Mouse (Mus musculus) kidney, postnatal 10 days (tissue): ENCODE results near the gene Cdc42ep2.

Experiments used
- DNase-seq: peaks from one replicate; pipeline ENCODE4 v3.0.0; 2021; ENCODE audit warnings: mixed read lengths

The Cdc42ep2 gene

DNA sequence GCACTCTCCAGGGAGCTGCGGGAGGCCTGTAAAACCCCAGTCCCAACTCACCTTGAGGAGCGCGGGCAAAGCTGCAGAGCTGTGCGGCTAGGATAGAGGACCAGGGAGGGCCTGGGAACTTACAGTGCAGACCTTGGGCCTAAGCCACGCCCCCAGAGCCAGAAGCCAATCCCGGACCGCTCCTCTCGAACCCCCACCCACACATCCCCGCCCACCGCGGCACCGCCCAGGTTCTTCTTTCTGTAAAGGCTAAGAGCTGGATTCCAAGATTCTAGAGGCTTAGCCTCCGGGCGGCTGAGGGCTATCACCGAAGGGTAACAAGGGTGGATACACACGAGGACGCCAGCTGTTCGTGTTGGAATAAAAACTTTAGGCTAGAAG, at the start of gene Cdc42ep2:
Gene Cdc42ep2 (minus strand): TSS at position 104 of the 381 bp plus-strand sequence.
- peak; percentile 99 for DNase-seq

DNA sequence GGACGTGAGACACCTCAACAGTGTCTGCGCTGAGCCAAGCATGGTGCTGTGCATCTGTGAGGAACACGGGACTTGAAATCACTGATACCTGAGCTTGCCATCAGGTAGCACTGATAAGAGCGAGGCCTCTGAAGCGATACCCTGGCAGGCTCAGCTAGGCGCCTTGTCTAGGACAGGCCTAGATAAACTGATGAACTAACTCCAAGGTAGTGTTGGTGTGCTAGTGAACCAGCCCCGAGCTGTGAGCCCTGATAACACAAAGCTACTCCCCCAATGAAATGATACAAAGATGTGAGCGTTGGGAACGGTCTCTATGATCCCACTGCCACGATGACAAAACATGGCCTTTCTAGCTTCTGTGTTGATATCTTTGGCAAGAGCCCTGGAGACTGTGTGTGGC, 43.0 kb upstream of the Cdc42ep2 start:
- DNase-seq: no peak

DNA sequence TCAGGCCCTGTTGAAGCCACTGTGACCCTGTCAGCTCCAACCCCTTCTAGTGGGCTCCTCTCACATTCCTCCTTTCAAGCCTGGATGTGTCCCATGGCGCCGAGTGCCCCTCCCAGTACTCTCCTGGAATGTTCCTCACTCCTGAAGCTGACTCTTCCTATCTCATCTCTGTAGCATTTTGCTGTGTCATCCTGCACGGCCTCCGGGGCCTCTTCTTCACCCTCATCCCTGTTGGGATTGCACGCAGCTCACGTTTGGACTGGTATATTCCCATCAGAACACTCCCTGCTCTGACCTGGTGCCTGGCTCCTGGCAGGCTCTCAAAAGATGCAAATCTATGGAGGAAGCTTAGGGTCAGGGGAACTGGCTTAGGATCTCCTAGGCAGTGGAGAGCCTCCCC, 42.2 kb upstream of the Cdc42ep2 start:
- DNase-seq: no peak

DNA sequence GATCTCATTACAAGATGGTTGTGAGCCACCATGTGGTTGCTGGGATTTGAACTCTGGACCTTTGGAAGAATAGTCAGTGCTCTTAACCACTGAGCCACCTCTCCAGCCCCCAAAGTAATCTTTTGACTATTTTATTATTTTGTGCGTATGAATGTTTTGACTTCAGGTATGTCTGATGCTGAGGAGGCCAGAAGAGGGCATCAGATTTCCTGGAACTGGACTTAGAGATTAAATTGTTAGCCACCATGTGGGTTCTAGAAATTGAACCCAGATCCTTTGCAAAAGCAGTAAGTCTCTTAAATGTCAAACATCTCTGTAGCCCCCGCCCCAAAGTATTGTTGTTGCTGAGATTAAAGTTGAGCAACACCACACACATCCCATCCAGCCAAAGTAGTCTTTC, 41.3 kb upstream of the Cdc42ep2 start:
- no peak for DNase-seq

DNA sequence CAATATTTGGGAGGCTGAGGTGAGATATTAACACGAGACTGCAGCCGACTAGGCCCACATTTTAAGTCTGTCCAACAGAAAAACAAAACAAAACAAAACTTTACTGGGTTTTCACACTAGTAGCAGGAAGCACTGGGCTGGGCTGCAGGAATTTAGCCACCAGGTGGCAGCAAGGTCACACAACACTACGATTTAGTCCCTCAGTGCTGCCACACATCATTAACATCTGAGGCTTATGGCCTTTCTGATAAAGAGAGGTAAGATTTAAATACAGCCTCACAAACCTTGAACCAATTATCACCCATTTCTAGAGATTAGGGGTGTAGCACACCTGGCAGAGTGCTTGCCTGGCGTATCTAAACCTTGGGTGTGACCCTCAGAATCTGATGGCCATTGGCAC, 40.7 kb upstream of the Cdc42ep2 start:
- peak; percentile 88 for DNase-seq

DNA sequence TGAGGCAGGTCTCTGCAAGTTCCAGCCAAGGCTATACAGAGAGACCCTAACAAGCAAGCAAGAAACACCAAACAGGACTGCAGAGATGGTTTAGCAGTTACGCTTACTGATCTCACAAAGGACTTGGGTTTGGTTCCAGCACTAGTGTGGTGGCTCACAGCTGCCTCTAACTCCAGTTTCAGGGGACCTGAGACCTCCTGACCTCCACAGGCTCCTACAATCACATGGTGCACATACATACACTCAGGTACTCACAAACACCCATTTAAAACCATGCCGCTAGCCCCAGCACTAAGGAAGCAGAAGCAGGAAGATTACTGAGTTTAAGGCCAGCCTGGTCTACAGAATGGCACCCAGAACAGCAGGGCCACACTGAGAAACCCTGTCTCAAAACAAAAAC, 40.2 kb upstream of the Cdc42ep2 start:
- no peak for DNase-seq

DNA sequence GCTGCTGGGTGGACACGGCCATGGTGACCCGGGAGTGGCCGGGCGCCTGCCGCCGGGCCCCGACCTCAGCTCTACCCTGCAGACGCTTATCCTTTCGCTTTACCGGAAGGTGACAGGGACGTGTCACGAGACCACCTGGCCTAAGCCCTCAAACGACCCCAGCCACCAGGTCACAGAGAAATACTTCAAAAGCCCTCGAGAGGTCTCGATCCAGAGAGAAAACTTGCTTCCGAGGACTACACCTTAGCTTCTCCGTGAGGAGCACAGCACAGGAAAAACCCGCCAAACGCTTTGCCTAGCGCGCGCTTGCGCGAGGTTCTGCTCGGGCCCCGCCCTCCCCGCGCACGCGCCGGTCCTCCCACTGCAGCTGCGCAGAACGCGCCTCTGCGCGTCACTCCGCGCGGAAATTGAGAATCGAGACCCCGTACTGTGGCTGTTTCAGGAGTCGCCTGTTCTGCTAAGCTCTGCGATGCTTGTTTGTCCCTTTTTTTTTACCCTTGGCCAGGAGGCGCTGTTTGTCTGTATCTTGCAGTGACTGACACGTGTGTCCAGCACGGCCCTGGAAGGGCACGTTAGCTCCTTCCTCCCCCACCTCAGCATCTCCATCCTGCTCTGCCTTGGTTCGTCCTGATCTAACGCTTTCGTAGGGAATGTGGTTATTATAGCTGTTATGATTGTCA, 39.4 kb upstream of the Cdc42ep2 start, which contains the start of gene Pola2:
Gene Pola2 (minus strand): TSS at position 320 of the 680 bp plus-strand sequence.
- DNase-seq: peak; percentile 94

DNA sequence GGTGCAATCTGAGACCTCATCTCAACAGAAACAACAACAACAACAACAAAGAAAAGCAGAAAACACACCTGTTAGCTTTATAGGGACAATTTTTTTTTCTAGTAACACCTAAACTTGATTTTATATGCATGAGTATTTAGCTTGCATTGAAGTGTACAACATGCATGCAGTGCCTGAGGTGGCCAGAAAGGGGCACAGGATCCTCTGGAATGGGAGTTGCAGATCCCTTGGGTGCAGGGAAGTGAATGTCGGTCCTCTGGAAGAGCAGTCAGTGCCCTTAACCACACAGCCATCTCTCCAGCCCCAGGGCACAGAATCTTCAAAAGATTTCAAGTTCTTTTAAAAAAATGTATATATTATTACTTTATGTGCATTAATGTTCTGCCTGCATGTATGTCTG, 38.0 kb upstream of the Cdc42ep2 start:
- DNase-seq: no peak

DNA sequence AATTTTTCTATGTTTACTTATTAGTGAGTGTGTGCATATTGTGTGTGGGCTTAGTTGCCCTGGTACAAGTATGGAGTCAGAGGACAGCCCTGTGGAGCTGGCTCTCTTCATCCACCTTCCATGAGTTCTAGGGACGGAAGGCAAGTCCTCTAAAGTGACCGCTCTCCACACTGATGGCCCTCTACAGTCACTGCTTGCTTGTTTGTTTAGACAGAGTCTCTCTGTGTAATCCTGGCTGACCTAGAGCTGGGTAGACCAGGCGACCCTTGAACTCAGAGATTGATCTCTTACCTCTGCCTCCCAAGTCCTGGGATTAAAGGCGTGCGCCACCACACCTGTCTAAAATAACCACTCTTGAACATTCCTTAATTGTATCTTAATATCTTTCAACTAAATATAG, 32.8 kb upstream of the Cdc42ep2 start:
- DNase-seq: no peak

DNA sequence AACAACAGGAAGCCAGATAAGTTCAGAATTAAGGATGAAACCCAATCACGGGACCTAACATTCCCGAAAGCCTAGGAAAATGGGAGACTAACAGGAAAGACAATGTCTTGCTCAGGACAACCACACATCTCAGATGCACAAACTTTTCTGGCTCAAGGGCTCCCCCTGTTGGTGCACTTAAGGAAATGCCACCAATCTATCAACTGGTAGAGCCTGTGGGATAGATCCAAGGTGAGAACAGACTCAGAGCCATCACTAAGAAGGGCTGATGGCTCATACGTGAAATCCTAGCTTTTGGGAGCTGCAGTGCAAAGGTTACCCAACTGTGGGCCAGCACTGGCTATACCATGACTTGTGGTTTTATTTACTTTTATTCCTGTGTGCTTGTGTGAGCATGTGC, 32.1 kb upstream of the Cdc42ep2 start:
- DNase-seq: peak; percentile 90

DNA sequence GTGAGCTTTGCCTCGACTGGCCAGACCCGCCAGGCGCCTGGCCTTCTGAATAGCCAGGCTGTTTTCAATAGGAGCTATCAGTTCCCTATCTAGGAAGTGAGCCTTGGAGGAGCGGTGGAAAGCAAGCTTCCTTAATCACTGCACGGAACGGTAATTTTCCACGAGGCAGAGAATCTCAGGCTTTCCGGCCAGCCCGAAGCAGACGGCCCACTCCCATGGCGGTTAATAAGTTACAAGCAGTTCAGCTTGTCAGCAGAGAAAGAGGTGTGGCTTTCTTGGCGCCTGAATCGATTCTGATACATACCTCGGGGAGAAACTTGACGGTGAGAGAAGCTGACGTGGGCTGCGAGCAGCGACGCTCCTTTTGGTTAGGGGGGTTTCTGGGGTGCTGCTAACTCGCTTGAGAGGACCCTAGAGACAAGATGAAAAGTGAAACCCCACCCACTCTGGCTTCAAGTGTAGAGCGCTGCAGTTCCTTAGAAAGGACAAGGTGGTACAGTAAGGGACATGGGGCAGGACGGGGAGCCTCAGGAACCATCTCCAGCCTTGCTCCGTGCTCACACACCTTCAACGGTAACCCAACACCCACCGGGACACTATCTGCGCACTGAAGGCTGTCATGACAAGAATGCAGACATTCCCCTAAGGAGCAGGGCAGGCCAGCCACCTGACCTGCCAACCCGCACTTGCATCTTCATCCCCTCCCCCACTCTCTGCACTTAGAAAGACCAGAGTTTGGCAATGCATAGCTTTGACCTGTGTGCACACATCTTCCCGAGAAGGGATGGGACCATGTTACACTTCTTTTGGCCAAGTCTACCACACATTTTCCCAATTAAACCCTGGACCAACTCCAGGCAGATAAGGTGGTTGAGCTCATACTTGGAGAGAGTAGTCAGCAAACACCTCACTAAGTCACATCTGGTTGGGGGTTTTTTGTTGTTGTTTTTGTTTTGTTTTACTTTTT, 31.4 kb upstream of the Cdc42ep2 start:
- peak; percentile 81 for DNase-seq

DNA sequence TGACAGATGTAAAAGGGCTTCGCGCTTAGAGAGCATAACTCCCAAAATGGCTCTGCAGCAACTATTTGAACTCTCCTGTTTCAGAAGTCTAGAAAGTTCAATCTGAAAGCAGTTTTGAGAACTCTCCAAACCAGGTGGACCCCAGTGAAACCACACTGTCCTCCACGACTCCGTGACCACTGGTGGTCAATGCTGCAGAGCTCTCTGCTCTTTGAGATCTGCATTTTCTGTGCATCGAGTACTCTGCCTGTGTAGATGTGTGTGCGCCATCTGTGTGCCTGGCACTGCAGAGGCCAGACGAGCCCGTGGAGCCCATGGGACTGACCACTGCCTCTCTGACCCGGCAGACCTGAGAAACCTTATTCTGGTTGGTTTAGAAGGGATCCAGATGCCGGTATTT, 30.3 kb upstream of the Cdc42ep2 start:
- DNase-seq: no peak

DNA sequence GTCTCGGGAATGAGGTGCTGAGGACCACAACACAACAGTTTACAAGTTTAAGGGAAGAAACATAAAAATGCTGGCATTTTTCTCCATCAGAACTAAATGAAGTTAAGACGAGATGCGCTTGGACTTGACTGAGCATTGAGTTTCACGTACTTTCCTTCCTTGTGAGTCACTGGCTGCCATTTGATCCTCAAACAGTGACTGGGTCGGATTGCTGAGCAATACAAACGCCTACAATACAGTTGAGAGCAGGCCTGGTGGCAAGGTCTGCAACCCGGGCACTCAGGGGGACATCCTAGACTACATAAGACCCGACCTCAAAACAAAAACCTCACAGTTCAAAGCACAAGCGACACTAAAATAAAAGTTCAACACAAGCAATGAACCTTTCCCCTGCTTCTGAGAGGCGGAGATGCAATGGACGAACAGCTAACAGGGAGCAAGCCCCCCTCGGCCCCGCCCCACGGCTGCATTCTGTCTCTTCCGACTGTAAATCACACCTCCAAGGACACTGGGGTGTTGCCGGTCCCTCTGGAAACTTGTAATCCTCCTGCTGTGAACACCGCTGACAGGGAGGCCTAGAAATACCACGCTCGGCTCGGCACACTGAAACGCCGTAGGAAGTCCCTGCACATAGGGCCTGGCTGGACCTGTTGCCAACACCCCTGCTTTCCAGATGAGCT, 29.6 kb upstream of the Cdc42ep2 start:
- DNase-seq: peak; percentile 64

DNA sequence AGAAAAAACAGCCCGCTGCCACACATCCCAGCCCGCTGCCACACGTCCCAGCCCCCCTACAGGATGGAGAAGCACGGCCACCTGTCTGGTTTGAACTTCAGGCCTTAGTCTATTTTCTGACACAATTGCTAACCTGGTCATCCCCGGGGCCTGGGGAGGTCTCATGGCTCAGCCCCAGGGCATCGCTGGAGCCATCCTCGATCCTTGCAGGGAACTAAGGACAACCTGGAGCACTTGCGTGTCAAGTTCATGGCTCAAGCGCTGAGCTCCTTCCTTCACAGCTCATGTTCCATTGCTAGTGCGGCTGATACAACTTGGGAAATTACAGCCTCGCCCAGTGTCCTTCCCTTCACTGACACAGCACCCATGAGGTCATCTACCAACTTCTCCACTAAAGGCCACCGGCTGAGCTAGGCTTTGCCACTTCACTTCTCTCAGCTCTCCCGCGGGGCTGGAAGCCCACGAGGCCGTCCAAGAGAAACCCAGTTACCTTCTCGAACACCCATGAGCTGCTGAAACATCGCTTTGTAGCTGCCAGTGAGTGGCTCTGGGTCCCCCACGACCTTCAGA, 28.7 kb upstream of the Cdc42ep2 start:
- DNase-seq: no peak

DNA sequence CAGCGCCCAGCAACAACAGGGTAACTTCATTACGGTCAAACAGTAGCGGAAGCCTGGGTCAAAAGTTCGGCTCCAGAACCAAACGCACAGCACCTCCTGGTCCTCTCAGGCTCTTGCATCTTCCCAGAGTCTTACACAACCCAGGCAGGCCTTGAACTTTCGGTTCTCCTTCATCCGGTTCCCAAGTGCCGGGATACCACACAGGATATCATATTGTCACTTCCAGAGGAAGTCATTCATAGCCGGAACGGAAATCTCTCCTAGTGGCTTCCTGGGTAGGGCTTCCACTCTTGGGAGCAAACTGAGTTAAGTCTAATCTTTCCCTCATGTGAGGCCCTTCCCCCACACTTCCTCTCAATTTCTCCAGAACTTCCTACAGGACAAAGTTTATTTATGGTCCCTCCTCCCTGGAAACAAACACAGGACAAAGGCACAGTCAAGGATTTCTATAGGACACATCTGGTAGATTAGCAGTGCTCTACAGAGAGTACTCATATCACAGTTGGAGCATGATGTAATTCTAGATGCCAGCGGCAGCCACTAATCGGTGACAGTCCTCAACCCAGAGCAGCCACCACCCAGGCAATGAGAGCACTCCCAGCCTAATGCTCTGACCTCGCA, 27.6 kb upstream of the Cdc42ep2 start:
- peak; percentile 75 for DNase-seq

DNA sequence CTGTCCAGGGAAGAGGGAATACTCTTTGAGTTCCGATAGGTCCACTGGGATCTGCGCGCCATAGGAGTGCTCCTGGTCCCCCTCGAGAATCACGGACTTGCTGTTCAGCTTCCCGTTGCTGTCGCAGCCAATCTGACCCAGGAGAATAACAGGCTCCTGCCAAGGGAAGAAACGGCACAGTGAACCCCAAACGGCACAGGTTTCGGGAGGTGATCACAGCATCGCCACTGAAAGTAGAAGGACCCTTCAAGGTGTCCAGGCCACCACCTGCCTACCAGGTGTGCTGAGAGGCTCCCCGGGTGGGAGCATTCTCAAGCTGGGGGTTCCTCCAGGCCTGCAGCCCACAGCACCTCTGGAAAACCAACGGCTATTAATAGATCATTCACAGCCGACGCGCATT, 27.0 kb upstream of the Cdc42ep2 start:
- no peak for DNase-seq

DNA sequence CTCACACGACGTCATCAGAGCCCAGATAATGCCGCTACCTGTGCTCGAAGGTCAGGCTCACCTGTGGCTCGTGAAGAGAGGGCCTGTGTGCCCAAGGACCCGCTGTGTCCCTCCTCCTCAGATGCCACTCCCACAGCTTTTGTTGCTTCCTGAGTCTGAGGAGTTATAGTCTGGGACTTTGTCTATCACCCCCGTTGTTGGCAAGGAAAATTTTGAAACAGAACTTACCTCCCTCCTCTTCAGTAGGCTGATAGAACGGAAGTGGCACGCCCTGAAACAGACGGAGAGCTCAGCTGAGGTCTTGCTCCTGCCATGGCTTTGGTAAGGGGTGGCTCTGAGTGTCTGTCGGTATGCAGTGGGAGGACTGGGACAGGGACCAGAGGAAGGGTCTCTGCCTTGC, 25.6 kb upstream of the Cdc42ep2 start:
- DNase-seq: no peak

DNA sequence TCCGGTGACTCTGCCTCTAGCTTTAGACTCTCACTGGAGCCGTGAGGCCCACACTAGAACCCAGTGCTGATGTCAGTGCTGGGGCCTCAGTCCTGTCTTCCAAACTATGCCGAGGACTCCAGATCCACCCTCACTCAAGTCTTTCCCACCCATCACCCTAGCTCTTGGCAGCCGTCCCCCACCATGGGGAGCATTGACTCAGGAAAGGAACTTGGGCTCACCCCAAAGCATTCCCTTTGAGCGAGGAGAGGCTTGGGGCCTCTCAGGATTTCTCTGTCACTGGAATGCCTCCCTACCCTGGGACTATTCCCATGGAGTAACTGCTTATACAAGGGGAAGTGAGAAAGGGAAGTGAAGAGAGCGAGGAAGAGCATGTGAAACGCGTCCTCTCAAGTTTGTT, 21.3 kb upstream of the Cdc42ep2 start:
- peak; percentile 60 for DNase-seq

DNA sequence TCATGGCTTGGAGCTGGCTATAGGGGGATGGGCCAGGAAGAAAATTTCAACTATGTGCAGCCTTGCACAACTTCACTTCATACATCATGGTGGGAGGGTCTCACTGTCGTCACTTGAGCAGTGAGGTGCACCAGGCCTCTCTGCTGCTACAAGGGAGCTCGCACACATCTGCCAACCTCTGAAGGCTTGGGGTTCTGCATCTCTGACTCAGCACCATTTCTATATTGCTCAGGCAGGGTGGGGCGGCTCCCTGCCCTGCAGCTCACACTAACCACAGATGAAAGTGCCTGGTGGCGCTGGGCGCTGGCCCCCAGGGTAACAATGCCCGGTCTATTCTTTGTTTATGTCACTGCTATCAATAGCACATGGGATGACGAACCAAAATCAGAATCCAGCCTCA, 20.4 kb upstream of the Cdc42ep2 start:
- DNase-seq: peak; percentile 73

DNA sequence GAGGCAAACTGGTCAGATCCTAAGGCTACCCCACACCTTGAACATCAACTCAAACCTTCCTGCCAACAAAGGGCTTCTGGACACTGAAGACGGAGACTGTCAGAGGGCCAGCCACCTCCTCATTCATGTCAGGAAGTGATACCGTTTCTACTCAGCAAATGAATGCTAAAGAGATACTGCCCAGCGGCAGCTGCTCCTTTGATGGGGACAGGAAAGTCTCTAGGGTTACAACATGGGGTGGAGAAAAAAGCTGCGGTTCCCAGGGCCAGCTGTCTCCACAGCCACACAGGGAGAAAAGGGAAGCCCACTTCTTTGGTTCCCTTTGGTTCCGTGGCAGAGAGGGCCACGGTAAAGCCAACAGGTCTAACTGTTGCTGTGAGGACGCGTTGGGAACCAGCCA, 19.5 kb upstream of the Cdc42ep2 start:
- no peak for DNase-seq

DNA sequence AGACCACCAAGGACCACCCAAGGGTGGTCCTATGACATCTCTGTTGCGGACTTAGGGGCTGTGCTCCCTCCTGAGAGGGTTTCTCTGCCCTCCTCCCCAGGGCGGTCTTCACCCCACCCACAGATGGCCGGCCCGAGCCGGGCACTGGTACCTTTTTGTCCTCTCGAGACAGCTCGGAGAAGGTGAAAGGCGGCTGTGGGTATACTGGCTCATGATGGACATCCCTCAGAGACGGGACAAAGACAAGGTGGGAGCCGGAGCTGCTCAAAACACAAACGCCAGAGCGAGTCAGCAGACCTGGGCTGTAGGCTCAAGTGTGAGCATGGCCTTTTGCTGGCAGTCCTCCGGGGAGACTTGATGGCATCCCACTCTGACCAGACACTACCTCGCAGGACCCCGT, 18.8 kb upstream of the Cdc42ep2 start:
- DNase-seq: no peak

DNA sequence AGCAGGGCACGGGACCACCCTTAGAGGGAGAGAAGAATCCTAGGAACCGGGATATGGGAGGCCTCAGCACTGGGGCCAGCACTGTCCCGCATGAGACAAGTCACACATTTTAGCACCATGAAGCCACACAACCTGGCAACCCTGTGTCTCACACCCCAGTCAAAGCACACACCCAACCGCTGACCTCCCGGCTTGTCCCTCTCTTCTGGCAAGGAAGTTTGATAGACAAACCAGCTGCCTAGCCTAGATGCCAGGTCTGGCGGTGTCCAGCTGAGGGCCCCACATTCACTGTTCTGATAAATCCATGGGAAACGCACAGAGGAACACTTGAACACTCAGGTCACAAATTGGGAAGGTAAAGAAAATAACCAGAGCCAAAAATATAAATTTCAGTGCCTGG, 18.0 kb upstream of the Cdc42ep2 start:
- DNase-seq: no peak

DNA sequence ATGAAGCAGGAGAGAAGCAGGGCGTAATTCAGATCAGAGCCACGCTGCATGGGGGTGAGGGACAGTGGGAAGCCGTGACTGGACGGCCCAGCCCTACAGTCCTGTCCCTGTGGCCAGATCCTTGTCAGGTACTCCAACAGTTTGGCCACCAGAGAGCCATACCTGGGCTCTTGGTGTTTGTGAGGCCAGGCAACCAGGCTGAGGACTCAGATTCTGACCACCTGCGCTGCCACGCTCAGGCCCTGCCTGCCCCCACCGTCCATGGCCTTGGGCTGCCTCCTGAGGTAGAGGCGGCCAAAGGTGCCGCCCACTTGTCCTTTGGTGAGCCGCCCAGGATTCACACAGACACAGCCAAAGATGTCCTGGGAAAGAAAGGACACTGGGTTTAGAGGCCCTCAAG, 16.0 kb upstream of the Cdc42ep2 start:
- no peak for DNase-seq
